Mouse (Mus musculus): ENCODE results near the gene Cep89. TPM values are rescaled to one million over a fixed set of nuclear protein-coding genes. Genes with fewer than 3 reads are reported as not detected.

Gene Cep89
- total RNA-seq, 2 experiments from 2014 or later: 25.4 to 29.5 TPM

DNA sequence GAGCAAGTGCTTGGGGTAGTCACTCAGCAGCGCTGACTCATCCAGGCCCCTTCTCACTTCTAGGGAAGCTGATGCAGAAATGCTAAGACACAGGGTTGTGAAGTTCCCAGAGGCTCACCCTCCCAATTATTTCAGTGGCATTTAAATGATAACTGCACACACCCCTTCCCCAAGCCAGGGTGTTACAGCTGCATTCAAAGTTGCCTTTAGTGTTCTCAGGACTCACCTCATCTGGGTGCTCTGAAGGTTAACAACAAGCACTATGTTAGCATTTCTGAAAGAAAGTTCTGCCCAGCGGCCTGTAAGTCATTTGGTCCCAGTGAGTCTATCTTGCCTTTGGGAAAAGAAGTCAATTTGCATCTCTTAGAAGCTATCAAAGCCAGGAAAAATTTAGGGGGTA lies 71.0 kb downstream of the Cep89 start:
- no peak for DNase-seq
- intact Hi-C loops (cut with DNase I): no loop called here

DNA sequence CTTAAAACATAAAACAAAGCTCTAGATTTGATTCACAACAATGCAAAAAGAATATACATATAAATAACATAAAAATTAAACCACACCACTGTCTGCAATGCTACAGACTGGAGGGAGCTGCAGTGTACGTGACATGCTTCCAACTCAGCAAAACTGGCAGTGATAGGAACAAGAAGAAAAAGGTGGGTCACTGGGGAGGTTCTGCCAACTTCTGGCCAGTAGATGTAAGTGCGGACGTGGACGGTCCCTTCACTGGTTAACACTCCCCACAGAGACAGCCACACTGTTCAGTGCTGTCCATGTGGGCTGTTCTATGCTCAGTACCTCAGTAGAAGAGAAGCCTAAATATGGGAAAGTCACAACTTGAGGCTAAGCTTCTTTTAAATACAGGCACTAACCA lies 74.0 kb downstream of the Cep89 start:
- intact Hi-C loops (cut with DNase I): no loop called here
- no peak for DNase-seq

DNA sequence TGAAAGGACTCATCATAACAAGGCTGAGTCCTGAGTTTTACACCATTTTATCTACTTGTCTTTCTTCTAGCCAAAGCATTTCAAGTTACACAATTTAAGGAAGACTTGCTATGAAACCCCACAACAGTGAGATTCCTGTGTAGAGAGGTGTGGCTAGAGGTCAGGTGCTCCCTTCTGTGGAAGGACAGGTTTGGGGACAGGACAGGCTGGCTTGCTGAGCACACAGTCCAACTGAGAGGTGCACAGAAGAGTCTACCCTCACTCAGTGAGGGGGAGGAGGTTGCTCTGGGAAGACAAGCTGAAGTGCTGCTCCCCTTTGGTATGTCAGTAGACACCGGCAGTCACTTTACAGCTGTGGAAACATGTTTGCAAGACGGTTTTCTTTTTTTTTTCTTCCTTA lies 79.6 kb downstream of the Cep89 start:
- intact Hi-C loops (cut with DNase I): no loop called here

DNA sequence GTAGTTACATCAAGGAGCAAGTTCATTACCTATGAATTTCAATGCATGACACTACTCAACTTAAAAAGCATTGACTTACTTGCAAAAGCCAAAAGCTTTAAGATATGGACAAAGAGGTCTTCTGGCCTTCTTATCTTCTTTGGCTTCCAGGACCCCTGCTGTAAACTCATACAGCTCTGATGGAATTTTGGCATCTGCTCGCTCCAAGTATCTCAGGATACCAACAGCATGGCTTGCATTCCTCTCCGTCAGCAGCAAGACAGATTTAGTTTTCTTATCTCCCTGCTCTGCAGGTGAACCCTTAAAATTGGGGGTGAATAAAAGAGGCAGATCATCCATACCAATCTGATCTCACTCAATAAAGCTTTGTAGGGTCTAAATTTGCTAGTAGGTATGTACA lies 88.3 kb downstream of the Cep89 start:
- intact Hi-C loops (cut with DNase I): no loop called here
- DNase-seq: no peak

More for the DNA sequence above, 79.6 kb downstream of the Cep89 start:
- no peak for DNase-seq

DNA sequence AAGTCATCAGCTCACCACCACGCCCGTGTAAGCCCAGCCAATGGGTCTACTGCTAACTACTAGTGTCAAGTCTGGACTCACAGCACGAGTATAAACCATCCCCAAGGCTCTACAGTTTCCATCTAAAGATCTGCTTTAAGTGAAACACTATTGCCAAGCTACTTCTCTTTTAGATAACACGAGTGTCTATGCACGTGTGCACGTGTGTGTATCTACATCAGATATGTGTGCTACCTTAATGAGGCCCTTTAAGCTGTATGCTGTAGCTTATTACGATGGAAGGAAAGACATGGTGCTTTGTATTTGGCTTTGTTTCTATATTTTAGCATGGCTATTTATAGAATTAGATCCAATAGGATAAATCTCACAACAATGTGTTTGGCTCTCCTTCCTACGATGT lies 89.7 kb downstream of the Cep89 start:
- no peak for DNase-seq
- intact Hi-C loops (cut with DNase I): no loop called here

Other genes with a start within 250 kb of the Cep89 start
- gene Slc7a10, start 210.7 kb upstream of the Cep89 start, total RNA-seq (2021): 10 to 100 TPM; 18.3 to 21.5 TPM
- gene Lrp3, start 181.5 kb upstream of the Cep89 start, total RNA-seq (2021): 100 to 1,000 TPM; 102 to 107 TPM
- 10 to 100 TPM; 26.7 to 31.7 TPM for gene Gpatch1, start 78.6 kb upstream of the Cep89 start, total RNA-seq (2021)
- gene Rhpn2, start 62.9 kb upstream of the Cep89 start, total RNA-seq (2021): 1 to 10 TPM; 1.6 to 2.0 TPM
- gene Faap24, start 199 bp upstream of the Cep89 start, total RNA-seq (2021): 10 to 100 TPM in 1 of 2 experiments, 1 to 10 TPM in 1; 9.7 to 11.0 TPM
- not detected for gene Slc7a9, start 51.8 kb downstream of the Cep89 start, total RNA-seq (2021)
- under 1 TPM; 0.38 to 0.66 TPM for gene Tdrd12, start 140.7 kb downstream of the Cep89 start, total RNA-seq (2021)
- 10 to 100 TPM; 59.2 to 60.1 TPM for gene Nudt19, start 159.3 kb downstream of the Cep89 start, total RNA-seq (2021)
- gene Rgs9bp, start 188.5 kb downstream of the Cep89 start, total RNA-seq (2021): 1 to 10 TPM; 2.3 to 2.6 TPM
- gene Ankrd27, start 189.2 kb downstream of the Cep89 start, total RNA-seq (2021): 10 to 100 TPM; 56.1 to 63.3 TPM

Measured in left cerebral cortex, postnatal 4 days (tissue).